Mouse (Mus musculus) forebrain, postnatal 0 days (tissue): ENCODE results near the gene Cacna1e. TPM values are rescaled to one million over a fixed set of nuclear protein-coding genes. Genes with fewer than 3 reads are reported as not detected.

ENCODE experiments used
- ATAC-seq: fragments of 200-750 bp; cut with Nextera tagmentation; 2 replicates; pipeline ENCODE4 v1.8.0; 2017; ENCODE audit warnings: mild to moderate bottlenecking, moderate library complexity
- DNase-seq: peaks from one replicate; pipeline ENCODE4 v3.0.0-alpha.2; 2015
- H3K27ac ChIP-seq: fragments of 300-500 bp; sonication (generic); 2 replicates; pipeline ENCODE4 v1.5.1; 2014; ENCODE audit warnings: low read depth, mild to moderate bottlenecking, antibody characterized with exemption, low read length, moderate library complexity, mixed read lengths
- H3K27me3 ChIP-seq: fragments of 300-500 bp; sonication (generic); 2 replicates; pipeline ENCODE4 v1.6.1; 2014; ENCODE audit warnings: mild to moderate bottlenecking, low read length, mixed read lengths; ENCODE audit not compliant: insufficient read depth
- H3K36me3 ChIP-seq: fragments of 300-500 bp; sonication (generic); 2 replicates; pipeline ENCODE4 v1.6.1; 2014; ENCODE audit warnings: mild to moderate bottlenecking, moderate library complexity; ENCODE audit not compliant: insufficient read depth
- H3K4me1 ChIP-seq: fragments of 300-500 bp; sonication (generic); 2 replicates; pipeline ENCODE4 v1.6.1; 2014; ENCODE audit warnings: antibody characterized with exemption; ENCODE audit not compliant: insufficient read depth
- H3K4me2 ChIP-seq: fragments of 300-500 bp; sonication (generic); 2 replicates; pipeline ENCODE4 v1.6.1; 2014; ENCODE audit warnings: low read depth, mild to moderate bottlenecking, moderate library complexity
- H3K4me3 ChIP-seq: fragments of 300-500 bp; sonication (generic); 2 replicates; pipeline ENCODE4 v1.5.1; 2014; ENCODE audit warnings: low read depth, low read length, mixed read lengths
- H3K9ac ChIP-seq: fragments of 300-500 bp; sonication (generic); 2 replicates; pipeline ENCODE4 v1.6.1; 2014; ENCODE audit warnings: mild to moderate bottlenecking
- H3K9me3 ChIP-seq: fragments of 300-500 bp; sonication (generic); 2 replicates; pipeline ENCODE4 v1.6.1; 2016; ENCODE audit warnings: low read length
- CTCF ChIP-seq: sonication (generic); IDR thresholded peaks from 2 replicates; pipeline ENCODE4 v1.5.1; 2016; ENCODE audit warnings: antibody characterized with exemption, control low read depth, low read depth
- WGBS: fragments of 180-500 bp; shearing (Covaris S2); extraction: QIAGEN DNeasy Blood & Tissue Kit; methylation state at CpG from one replicate; pipeline ENCODE4 v1.1.7; 2014; 5-methylcytosine and 5-hydroxymethylcytosine counted together
- polyA plus RNA-seq: library from polyadenylated mRNA; unstranded; fragments of >200 nt; fragmentation: Nextera tagmentation; extraction: Ambion mirVana; gene quantifications from 2 replicates; pipeline ENCODE4 v1.2.1, GENCODE M21; 2015
- total RNA-seq: library from RNA; depleted of rRNA; stranded (reverse); fragments of >200 nt; gene quantifications from 2 replicates; pipeline ENCODE4 v1.2.3, GENCODE M21; 2014

Cacna1e gene
- total and polyA plus RNA-seq, 2 experiments from 2014 or later, result 7.2 to 74.0 TPM

DNA sequence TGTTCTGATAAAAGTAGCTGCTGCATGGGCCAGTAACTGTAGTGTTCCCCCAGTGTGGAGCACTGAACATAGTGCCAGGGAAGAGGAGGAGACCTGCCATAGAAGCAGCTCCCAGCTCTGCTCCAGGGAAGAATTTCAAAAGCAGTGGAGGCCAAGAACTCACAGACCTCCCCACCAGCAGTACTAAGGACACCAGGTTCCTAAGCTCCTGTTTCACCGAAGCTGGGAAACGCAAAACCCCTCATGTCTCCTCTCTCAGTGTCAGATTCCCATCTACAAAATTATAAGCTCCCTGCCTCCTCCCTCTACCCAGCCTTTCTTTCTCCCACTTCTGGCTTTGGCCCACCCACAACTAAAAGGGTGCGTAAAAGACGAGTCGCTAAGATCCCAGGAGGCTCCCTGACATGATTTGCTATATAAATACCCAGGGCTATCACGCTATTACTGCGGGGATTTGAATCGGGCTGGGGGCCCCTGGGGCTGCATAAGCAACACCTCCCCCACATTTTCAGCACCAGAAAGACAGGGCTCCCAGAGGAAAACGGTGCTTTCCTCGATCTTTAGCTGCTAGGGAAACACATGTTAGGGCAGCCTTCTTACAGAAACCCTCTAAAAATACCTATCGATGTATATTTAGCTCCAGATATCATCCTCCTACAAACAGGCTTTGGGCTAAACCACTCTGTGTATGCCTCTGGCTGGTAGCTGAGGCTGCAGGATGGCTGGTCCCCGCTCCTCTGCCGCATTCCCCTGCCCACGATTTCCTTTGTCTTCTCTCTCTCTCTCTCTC, 195.2 kb downstream of the Cacna1e start:
- H3K9me3 ChIP-seq, result no peaks in the 10 kb centered on the region
- no peaks in the 10 kb centered on the region for H3K36me3 ChIP-seq
- no peak overlapping the region for H3K4me3 ChIP-seq
- H3K27ac ChIP-seq, result 0 out of 2 replicates have a peak overlapping the region, but pooled peaks have one; percentile 35
- H3K4me1 ChIP-seq, result no peaks in the 10 kb centered on the region
- ATAC-seq (peak; percentile 50), DNase-seq (peak; percentile 26)
- no peaks in the 10 kb centered on the region for H3K27me3 ChIP-seq
- 40% methylated on average over 14 of the region's 14 CpGs for WGBS
- no peak for TF ChIP-seq CTCF
- no peak overlapping the region for H3K4me2 ChIP-seq
- peak overlapping the region; percentile 10; the same call in 1 of the 2 replicates for H3K9ac ChIP-seq

DNA sequence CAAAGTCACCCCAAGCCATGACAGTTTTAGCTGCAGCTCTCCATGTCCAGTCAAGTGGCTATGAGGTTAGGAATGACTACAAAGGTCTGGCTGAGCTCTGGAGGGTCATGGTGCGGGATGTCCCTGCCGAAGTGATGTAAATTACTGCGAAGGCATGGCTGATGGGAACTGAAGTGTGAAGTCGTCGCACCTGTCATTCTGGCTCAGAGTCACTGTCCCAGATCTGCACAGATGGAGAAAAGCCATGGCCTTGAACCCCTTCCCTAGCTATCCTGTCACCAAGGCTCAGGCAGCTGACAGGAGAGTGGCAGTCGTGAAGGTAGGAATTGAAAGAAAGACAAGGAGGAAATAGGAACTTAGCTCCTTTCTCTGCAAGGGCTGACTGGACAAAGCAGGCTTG, 197.4 kb downstream of the Cacna1e start:
- H3K9ac ChIP-seq, result no peak overlapping the region
- H3K27me3 ChIP-seq, result no peaks in the 10 kb centered on the region
- no peaks in the 10 kb centered on the region for H3K9me3 ChIP-seq
- DNase-seq (no peak), ATAC-seq (no peak)
- no peak overlapping the region for H3K4me2 ChIP-seq
- H3K36me3 ChIP-seq, result no peaks in the 10 kb centered on the region
- H3K27ac ChIP-seq, result no peak overlapping the region
- TF ChIP-seq CTCF, result no peak
- no peaks in the 10 kb centered on the region for H3K4me1 ChIP-seq
- WGBS, result 70% methylated on average over 6 of the region's 6 CpGs
- no peak overlapping the region for H3K4me3 ChIP-seq

DNA sequence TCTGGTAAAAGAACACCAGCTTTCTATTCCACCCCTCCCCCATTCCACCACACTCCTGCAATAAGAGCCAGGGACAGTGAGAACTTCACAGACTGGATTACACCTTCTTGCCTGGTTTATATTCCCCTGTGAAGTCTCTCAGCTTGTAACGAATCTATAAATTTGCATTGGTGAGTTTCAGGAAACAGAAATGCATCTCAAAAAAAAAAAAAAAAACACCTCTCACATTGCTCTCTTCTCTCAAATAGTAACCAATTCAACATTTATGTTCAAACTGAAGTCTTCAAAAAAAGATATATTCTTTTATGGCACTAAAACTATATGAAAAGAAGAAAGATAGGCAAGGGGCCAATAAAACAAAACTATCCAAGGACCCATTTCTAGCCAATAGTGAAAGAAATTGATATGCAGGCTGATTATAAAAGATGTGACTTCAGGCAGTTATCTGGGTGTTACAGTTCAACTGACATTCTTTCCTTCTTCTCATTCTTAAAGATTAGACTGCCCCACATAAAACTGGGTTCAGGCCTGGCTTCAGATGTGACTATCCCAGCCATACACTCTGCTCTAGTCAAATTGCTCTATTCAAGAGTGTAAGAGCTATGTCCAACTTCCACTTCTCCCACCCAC, 200.7 kb downstream of the Cacna1e start:
- H3K27ac ChIP-seq, result no peak overlapping the region
- DNase-seq (no peak), ATAC-seq (no peak)
- H3K9ac ChIP-seq, result no peak overlapping the region
- H3K4me2 ChIP-seq, result no peak overlapping the region
- TF ChIP-seq CTCF, result no peak
- H3K36me3 ChIP-seq, result no peaks in the 10 kb centered on the region
- no peaks in the 10 kb centered on the region for H3K4me1 ChIP-seq
- WGBS, result 65% methylated on average over 1 of the region's 1 CpGs
- H3K27me3 ChIP-seq, result no peaks in the 10 kb centered on the region
- H3K4me3 ChIP-seq, result no peak overlapping the region
- no peaks in the 10 kb centered on the region for H3K9me3 ChIP-seq

DNA sequence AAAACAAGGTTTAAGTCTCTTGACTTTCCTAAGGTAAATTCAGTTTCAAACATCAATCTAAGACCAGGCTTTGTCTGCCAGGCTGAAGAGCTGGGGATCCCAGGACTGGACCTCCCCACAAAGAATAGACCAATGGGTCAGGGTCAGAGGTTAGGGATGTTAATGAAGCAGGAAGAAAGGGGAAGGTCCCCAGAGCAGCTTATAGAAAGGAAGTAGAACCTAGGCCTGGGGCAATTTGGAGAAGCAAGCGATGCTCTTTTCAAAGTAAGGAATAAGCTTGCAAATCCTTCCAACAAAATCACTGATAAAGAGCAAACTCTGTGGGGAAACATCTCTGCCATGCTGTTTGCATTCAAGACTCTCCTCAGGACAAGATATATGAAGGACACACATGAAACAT, 205.3 kb downstream of the Cacna1e start:
- ATAC-seq (no peak), DNase-seq (no peak)
- 21% methylated on average over 1 of the region's 1 CpGs for WGBS
- Histone ChIP-seq H3K27me3 (no peaks in the 10 kb centered on the region), H3K4me1 (no peaks in the 10 kb centered on the region), H3K27ac (no peak overlapping the region), H3K9me3 (no peaks in the 10 kb centered on the region), H3K4me3 (no peak overlapping the region), H3K9ac (no peak overlapping the region), H3K36me3 (no peaks in the 10 kb centered on the region), H3K4me2 (no peak overlapping the region)
- no peak for TF ChIP-seq CTCF

DNA sequence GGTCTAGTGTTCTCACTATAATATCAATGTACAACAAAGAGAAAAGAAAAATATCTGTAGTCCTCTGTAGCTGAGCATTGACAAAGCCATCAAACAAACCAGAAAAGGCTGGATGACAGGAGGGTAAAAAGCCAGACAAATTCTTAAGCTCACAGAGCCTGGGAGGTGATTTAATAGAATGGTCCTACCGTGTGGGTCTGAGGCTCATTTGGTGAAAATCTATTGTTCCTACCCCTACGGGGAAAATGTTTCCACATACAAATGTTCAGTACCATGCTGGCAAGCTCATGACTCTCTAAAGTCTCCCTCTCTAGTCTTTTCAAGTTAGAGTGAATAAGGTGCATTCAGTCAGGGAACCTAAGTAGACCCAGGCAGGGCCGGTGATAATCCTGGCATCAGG, 206.2 kb downstream of the Cacna1e start:
- 23% methylated on average over 3 of the region's 3 CpGs for WGBS
- DNase-seq, result no peak
- no peak overlapping the region for H3K27ac ChIP-seq
- H3K36me3 ChIP-seq, result no peaks in the 10 kb centered on the region
- ATAC-seq, result no peak
- H3K4me3 ChIP-seq, result no peak overlapping the region
- H3K9ac ChIP-seq, result no peak overlapping the region
- no peak overlapping the region for H3K4me2 ChIP-seq
- no peaks in the 10 kb centered on the region for H3K27me3 ChIP-seq
- TF ChIP-seq CTCF, result no peak
- H3K9me3 ChIP-seq, result no peaks in the 10 kb centered on the region
- no peaks in the 10 kb centered on the region for H3K4me1 ChIP-seq

DNA sequence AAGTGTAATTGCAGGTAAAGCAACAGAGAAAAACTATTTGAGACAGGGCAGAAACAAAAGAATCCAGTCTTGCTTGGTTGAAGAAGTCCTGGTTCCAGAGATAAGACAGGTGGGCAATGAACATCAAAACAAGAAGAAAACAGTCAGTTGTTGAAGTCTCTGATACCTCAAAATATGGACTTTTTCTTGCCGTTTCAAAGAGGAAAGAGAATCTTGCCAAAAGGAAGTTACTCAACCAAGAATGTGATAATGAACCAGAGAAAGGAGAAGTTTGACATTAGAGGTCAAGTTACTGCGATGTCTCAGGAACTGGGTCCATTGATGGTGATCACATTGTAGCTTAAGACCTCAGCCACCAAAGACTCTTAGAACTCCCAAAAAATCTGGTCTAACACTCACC, 206.6 kb downstream of the Cacna1e start:
- Histone ChIP-seq H3K4me2 (no peak overlapping the region), H3K36me3 (no peaks in the 10 kb centered on the region), H3K9me3 (no peaks in the 10 kb centered on the region), H3K9ac (no peak overlapping the region), H3K4me3 (no peak overlapping the region), H3K27me3 (no peaks in the 10 kb centered on the region), H3K27ac (no peak overlapping the region), H3K4me1 (no peaks in the 10 kb centered on the region)
- no peak for DNase-seq
- no peak for TF ChIP-seq CTCF
- 77% methylated on average over 2 of the region's 2 CpGs for WGBS
- ATAC-seq, result no peak

DNA sequence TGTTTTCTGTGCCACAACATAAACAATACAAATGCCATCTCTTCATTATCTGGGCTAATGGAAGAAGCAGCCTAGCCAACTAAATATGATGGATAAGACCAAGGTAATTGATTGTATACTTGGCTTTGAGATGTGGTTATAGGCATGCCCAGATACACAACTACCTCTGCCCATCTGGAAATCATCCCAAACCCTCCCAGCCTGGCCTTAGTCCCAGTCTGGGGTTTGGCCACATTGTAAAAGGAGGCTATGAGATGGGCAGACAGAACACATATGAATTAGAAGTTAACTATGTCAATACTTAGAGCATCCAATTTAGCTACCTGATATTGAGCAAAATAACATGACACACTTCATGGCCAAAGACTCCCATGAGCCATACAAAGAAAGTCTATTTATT, 220.6 kb downstream of the Cacna1e start:
- peaks cover 10% of the 10 kb centered on the region; the same call in 1 of the 2 replicates for H3K4me1 ChIP-seq
- H3K4me2 ChIP-seq, result no peak overlapping the region
- no peaks in the 10 kb centered on the region for H3K36me3 ChIP-seq
- DNase-seq, result no peak
- TF ChIP-seq CTCF, result no peak
- no peak overlapping the region for H3K4me3 ChIP-seq
- no peak overlapping the region for H3K27ac ChIP-seq
- no peak overlapping the region for H3K9ac ChIP-seq
- no peaks in the 10 kb centered on the region for H3K27me3 ChIP-seq
- no peak for ATAC-seq
- no peaks in the 10 kb centered on the region for H3K9me3 ChIP-seq
